Mouse (Mus musculus): ENCODE measurements around the gene Wdr63.
A peak's percentile ranks its signal among the peaks of the same experiment; 100 is the strongest.

The Wdr63 gene

DNA sequence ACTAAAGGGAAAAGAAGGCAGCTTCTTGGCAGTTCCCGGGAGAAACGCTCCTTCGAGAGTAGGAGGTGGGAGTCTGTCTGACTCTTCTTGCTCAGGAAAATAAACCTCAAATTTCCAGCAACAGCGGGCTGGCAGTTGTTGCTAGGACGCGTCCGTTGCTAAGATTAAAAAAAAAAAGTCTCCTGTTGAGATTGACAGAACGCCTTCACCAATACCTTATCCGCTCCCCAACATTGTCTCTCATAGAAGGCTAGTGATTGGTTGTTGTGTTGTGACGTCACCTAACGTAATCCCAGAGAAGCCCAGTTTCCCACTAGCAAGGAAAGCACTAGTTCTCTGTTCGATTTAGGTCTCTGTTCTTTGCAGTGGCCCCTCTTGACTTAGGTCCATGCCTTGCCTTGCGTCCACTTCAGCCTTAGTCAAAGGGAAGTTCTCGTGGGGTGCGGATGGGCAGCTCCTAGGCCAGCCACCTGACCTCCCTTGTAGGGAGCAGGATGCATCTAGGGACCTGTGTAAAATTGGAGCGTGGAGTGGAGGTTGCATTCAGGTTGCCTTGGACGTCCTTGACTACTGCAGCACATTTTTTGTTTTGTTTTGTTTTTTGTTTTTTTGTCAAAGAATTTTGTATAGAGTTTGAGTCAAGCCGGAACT lies at the start of gene Wdr63:
Gene Wdr63 (minus strand): TSS at position 210 of the 651 bp plus-strand sequence.
- peak; percentile 91 for DNase-seq (ENCODE audit: low read depth, low spot score)

GRCm38 (mm10) chr3:146156811-146157210 lies 48.9 kb upstream of the Wdr63 start:
- no peak for DNase-seq (ENCODE audit: low read depth, low spot score)

DNA sequence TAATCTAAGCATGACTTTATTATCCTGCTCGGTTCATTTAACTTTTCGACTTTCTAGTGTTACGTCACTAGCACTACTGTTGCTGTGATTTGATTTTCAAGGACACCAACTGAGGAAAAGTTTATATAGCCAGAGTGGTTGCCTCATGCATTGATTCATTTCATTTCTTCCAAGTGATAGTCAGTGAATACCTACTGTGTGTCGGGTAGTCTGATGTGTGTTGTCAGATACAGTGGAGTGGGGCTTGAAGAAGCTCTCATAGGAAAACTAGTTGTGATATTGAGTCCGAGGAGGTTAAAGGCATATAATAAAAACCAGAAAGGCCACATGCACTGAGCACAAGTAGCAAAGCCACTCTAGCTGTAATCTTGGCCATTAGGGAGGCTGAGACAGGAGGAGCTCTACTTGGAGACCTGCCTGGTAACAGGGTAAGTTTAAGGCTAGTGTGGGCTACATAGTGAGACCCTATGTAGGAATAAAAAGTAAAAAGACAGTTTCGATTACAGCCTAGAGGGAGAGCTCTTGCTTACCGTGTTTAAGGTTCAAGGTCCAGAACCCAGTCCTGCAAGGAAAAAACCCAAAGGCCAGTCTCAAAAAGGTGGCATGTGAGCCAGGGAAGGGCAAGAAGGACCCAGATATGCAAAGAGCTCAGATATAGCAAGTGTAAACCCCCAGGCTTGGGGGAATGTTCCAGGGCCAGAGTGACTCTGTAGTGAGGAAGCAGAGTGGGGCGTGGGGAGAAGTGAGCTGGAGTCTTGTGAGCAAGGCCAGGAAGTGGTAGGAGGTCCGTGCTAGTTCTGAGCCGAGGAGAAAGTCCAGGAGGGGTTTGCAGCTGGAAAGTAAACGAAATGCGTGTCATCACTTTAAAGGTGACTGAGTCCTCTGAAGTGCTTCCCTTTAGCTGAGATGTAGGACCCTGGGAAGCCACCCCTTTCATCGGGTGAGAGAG lies 48.0 kb upstream of the Wdr63 start:
- no peak for DNase-seq (ENCODE audit: low read depth, low spot score)

- DNase-seq (ENCODE audit: low read depth, low spot score), result peak; percentile 55
These were observed 46.1 kb upstream of the Wdr63 start for GRCm38 (mm10) chr3:146153862-146154611.

GRCm38 (mm10) chr3:146152913-146153312 lies 45.0 kb upstream of the Wdr63 start:
- DNase-seq (ENCODE audit: low read depth, low spot score), result no peak

- DNase-seq (ENCODE audit: low read depth, low spot score), result no peak
These were observed 44.4 kb upstream of the Wdr63 start for GRCm38 (mm10) chr3:146152348-146152747.

DNA sequence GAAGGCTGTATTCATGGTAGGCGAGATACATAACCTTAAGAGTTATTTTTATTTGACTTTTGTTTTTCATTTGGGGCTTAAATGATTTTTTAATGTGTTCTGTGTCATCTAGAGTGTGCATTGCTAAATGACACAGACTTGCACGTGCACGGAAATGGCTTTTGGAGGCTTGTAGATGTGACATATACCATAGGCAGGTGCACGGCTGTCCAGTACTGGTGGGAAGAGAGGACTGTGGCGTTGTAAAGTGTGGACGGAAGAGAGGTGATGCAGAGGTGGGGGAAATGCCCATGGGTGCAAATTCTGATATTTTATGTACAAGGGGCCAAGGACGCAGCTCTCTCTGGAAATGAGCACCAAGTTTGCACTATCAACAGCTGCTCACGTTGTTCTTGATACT lies 43.8 kb upstream of the Wdr63 start:
- no peak for DNase-seq (ENCODE audit: low read depth, low spot score)

- DNase-seq (ENCODE audit: low read depth, low spot score), result no peak
These were observed 43.4 kb upstream of the Wdr63 start for GRCm38 (mm10) chr3:146151328-146151727.

DNA sequence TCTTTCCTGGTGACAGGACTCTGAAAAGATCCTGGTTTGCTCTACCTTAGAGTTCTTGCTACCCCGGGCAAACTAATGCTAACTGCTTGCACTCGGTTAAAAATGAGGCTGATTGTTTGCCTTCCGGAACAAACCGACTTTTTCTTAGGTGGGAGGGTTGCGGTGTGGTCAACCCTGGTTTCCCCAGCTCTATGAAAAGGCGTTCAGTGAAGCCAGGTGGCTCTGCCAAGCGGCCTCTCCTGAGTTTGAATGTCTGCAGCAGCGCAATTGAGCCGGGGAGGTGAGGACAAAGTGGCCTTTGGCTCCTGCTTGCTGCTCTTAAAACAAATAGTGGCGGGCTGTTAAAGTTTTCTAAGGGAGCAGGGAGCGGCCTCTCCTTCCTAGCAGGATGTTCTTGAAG lies 42.6 kb upstream of the Wdr63 start:
- no peak for DNase-seq (ENCODE audit: low read depth, low spot score)

DNA sequence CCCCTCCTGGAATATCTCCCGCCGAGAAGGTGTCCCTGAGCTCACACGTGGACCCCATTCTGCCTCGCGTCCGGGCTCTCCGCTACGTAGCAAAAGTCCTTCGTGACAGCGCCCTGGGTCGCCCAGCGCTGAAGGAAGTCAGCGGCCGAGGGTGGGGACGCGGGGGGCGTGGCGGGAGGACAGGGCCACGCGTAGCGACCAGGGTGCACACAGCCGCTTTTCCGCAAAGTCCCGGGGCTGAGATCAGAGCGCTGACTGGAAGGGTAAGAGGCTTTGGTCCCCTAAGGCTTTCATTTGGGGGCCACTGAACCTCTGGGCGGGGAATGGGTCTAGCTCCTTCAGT lies 42.1 kb upstream of the Wdr63 start:
- peak; percentile 34 for DNase-seq (ENCODE audit: low read depth, low spot score)

- no peak for DNase-seq (ENCODE audit: low read depth, low spot score)
These were observed 41.5 kb upstream of the Wdr63 start, which contains the start of gene Mcoln2 for GRCm38 (mm10) chr3:146149156-146150057. Gene Mcoln2 (plus strand): TSS chr3:146149833.

- no peak for DNase-seq (ENCODE audit: low read depth, low spot score)
These were observed 38.2 kb upstream of the Wdr63 start for GRCm38 (mm10) chr3:146146131-146146530.

- DNase-seq (ENCODE audit: low read depth, low spot score), result no peak
These were observed 37.6 kb upstream of the Wdr63 start for GRCm38 (mm10) chr3:146145501-146145900.

DNA sequence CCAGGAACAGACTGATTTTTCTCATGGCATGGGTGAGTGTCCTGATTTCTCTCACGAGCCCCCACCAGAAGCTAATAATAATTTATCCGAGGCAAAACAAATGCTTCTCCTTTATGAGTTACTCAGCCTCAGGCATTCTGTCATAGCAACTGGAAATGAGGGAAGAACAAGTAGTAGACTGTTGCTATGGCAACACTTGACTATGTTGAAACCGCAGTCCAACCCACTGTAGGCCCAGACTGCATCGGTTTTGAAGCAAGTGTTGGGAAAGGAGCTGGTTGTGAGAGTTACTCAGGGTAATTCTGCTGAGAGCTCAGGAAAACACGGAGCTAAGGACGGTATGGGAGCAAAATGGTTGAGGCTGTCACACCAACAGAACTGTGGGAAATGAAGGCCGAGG lies 34.6 kb upstream of the Wdr63 start:
- DNase-seq (ENCODE audit: low read depth, low spot score), result no peak

GRCm38 (mm10) chr3:146140276-146140675 lies 32.3 kb upstream of the Wdr63 start:
- DNase-seq (ENCODE audit: low read depth, low spot score), result no peak

DNA sequence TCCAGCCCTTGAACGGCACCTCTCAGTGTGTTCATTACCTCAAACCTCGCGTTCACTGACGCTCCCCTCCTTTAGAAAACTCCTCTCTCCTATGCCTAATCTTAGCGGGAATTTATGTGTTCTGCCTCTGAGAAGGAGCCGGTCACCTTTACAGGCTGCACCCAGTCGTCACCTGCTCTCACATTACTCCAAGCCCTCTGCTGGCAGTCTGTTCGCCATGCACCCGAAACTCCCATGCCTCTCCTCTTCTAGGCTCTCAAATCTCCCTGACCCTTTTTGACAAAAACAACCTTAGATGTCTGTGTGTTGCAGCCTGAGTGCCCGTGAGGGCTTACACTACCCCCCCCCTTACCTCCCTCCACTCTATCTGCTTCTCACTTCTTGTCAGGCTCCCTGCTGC lies 28.5 kb upstream of the Wdr63 start:
- DNase-seq (ENCODE audit: low read depth, low spot score), result no peak

GRCm38 (mm10) chr3:146135417-146135816 lies 27.5 kb upstream of the Wdr63 start:
- DNase-seq (ENCODE audit: low read depth, low spot score), result no peak

GRCm38 (mm10) chr3:146134834-146135233 lies 26.9 kb upstream of the Wdr63 start:
- no peak for DNase-seq (ENCODE audit: low read depth, low spot score)

DNA sequence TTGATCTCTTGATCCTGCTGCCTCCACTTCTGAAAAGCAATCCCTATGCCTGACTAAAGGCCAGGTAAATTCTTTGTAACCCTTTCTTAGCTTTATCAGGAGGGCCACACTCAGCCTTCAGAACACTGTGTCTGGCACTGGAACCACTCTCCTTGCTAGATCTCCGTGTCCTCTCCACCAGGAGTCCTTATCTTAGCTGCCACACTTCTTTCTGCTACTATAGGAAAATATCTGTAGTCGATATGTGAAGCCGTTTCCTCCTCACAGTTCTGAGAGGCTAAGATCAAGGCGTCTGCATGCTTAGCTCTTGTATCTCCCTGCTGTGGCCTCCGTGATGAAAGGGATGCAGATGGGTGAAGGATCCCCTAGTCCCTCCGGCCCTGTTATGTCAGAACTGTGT lies 19.3 kb upstream of the Wdr63 start:
- DNase-seq (ENCODE audit: low read depth, low spot score), result no peak

DNA sequence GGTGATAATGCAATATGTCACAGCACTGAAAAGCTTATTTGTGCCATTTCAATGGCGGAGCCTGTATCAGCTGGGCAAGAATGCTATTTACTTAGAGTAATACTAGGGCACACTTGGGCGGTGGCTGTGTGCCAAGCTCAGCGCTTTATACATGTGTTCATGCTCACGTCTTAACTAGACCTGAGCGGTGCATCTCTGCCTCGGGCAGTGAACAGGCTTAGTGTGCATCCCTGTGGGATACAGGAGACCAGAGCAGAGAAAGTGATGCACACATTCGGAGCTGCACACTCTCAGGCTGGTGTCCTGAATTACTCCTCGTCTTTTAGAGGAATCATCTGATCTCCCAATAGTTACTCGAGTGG lies 15.5 kb upstream of the Wdr63 start:
- DNase-seq (ENCODE audit: low read depth, low spot score), result no peak

- no peak for DNase-seq (ENCODE audit: low read depth, low spot score)
These were observed 15.0 kb upstream of the Wdr63 start for GRCm38 (mm10) chr3:146122807-146123463.
